Mouse (Mus musculus) intestine, postnatal 0 days (tissue): ENCODE measurements at regions not wholly inside any gene's neighbourhood (a gene's known extent, or its start where the extent isn't known, plus 50 kb on each side); places are given as distances from the start of the nearest gene placed in this dataset.

Source experiments
- ATAC-seq: fragments of 200-750 bp; cut with Nextera tagmentation; 2 replicates; pipeline ENCODE4 v1.8.0; 2017; ENCODE audit warnings: mild to moderate bottlenecking, moderate TSS enrichment, moderate library complexity
- H3K27ac ChIP-seq: fragments of 300-500 bp; sonication (generic); 2 replicates; pipeline ENCODE4 v1.5.1; 2014; ENCODE audit warnings: mild to moderate bottlenecking, low read depth, low read length, moderate library complexity
- H3K27me3 ChIP-seq: fragments of 300-500 bp; sonication (generic); replicated peaks from 2 replicates; pipeline ENCODE4 v1.6.1; 2014; ENCODE audit warnings: low read length, mixed read lengths; ENCODE audit not compliant: control insufficient read depth, insufficient read depth
- H3K36me3 ChIP-seq: fragments of 300-500 bp; sonication (generic); 2 replicates; pipeline ENCODE4 v1.6.1; 2014; ENCODE audit warnings: mild to moderate bottlenecking, moderate library complexity; ENCODE audit not compliant: control insufficient read depth, insufficient read depth
- H3K4me1 ChIP-seq: fragments of 300-500 bp; sonication (generic); replicated peaks from 2 replicates; pipeline ENCODE4 v1.6.1; 2014; ENCODE audit warnings: antibody characterized with exemption, low read length, mixed read lengths; ENCODE audit not compliant: control insufficient read depth, insufficient read depth
- H3K4me2 ChIP-seq: fragments of 300-500 bp; sonication (generic); replicated peaks from 2 replicates; pipeline ENCODE4 v1.6.1; 2014; ENCODE audit warnings: low read depth, mild to moderate bottlenecking, moderate library complexity
- H3K4me3 ChIP-seq: fragments of 300-500 bp; sonication (generic); 2 replicates; pipeline ENCODE4 v1.5.1; 2014; ENCODE audit warnings: low read depth, low read length
- H3K9ac ChIP-seq: fragments of 300-500 bp; sonication (generic); 2 replicates; pipeline ENCODE4 v1.6.1; 2014; ENCODE audit warnings: mild to moderate bottlenecking, low read depth, low read length
- H3K9me3 ChIP-seq: fragments of 300-500 bp; sonication (generic); 2 replicates; pipeline ENCODE4 v1.6.1; 2016; ENCODE audit warnings: mixed run types; ENCODE audit not compliant: control insufficient read depth
- CTCF ChIP-seq: sonication (generic); IDR thresholded peaks from 2 replicates; pipeline ENCODE4 v1.5.1; 2016; ENCODE audit warnings: low read depth, mild to moderate bottlenecking, control low read depth, antibody characterized with exemption, moderate library complexity
- WGBS: fragments of 180-500 bp; shearing (Covaris S2); extraction: QIAGEN DNeasy Blood & Tissue Kit; methylation state at CpG from one replicate; pipeline ENCODE4 v1.1.7; 2014; 5-methylcytosine and 5-hydroxymethylcytosine counted together

DNA sequence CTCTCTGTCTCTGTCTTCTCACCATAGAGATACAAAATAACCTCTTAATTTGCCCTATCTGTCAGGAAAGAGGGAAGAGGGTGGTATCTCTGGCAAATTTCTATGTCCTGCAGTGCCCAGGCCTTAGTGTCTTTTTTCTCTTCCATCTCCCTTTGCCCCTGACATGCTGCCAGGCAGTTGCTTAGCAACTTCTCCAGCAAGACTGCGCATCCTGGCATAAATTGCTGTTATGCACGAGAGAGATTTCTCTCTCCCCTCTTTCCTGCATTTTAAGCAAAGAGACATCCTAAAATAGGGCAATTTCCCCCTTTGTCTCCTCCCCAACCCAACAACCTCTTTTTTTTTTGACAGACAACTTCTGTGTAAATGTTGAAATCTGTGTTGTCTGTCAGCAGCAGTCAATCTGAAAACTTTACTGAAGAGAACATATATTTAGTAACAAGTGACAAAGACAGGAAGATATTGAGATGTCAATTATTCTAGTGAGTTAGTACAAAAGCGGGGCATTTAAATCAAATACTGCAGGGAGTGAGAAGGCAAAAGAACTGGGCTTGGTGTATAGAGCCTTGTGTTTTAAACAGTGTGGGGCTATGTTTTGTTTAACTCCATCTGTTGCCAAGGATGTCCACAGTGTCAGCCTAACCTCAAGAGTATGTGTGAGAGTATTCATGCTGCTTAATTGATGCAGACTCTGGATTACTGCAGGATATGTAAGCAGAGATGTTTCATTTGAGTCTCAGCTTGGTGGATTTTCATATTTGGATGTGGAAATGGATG is 2745.7 kb upstream of the Lrrc6 start:
- Histone ChIP-seq H3K4me3 (no peak overlapping the region), H3K27ac (no peak overlapping the region), H3K9ac (no peak overlapping the region), H3K9me3 (no peaks in the 10 kb centered on the region), H3K4me1 (no peaks in the 10 kb centered on the region), H3K36me3 (no peaks in the 10 kb centered on the region), H3K4me2 (no peak overlapping the region), H3K27me3 (no peaks in the 10 kb centered on the region)
- ATAC-seq, result no peak
- no peak for TF ChIP-seq CTCF
- 55% methylated on average over 3 of the region's 3 CpGs for WGBS

DNA sequence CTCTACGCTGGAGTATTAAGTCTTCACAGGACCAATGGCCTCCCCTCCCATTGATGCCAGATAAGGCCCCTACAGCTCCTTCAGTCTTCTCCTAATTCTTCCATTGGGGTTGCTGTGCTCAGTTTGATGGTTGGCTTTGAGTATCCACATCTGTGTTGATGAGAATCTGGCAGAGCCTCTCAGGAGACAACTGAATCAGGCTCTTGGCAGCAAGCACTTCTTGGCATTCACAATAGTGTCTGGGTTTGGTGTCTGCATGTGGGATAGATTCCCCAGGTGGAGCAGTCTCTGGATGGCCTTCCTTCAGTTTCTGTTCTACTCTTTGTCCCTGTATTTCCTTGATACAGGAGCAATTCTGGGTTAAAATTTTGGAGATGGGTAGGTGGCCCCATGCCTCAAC is 2734.6 kb upstream of the Lrrc6 start:
- H3K27me3 ChIP-seq, result no peaks in the 10 kb centered on the region
- no peaks in the 10 kb centered on the region for H3K36me3 ChIP-seq
- no peak overlapping the region for H3K27ac ChIP-seq
- H3K4me1 ChIP-seq, result no peaks in the 10 kb centered on the region
- H3K4me3 ChIP-seq, result no peak overlapping the region
- no peaks in the 10 kb centered on the region for H3K9me3 ChIP-seq
- WGBS, result 75% methylated on average over 1 of the region's 1 CpGs
- no peak overlapping the region for H3K4me2 ChIP-seq
- no peak for TF ChIP-seq CTCF
- no peak for ATAC-seq
- no peak overlapping the region for H3K9ac ChIP-seq

DNA sequence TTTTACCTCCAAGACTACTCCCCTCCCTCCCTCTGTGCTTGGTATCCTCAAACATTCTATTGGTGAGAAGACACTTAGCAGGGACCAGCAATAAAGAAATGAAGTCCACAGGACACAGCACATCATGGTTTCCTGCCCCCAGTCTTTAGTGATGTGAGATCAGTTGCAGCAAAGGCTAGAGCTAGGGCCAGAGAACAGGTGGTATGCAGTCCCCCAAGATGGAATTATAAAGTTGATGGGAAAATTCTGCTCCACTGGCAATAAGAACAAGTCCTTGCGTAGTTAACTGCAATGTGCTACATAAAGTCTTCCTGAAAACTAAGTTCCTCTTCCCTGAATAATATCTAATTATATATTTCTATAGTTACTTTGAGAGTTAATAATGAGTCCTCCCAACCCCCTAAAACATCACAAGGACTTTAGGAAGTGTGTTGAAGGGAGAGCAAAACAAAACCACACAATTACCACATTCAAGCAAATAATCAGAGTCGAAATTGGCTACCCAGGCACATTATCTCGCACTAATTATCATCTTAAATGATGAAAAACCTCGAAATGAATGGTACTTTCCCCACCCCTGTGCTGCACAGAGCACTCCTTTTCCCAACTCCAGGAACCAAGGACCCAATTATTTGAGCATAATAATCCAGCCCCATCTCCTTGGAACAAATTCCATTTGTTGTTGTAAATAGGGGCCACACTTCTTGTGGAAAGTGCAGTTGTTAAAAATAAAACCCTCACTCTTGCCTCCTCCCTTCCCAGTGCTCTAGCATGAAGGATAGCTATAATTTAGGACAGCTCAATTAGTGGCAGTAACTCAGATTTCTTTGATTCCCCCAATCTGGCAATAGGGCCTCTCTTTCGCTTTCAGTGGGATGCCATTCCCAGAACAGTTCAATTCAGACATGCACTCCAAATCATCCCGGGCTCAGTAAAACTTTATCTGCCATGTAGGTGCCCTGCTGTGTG is 2724.2 kb upstream of the Lrrc6 start:
- Histone ChIP-seq H3K27ac (no peak overlapping the region), H3K4me3 (no peak overlapping the region), H3K27me3 (no peaks in the 10 kb centered on the region), H3K36me3 (no peaks in the 10 kb centered on the region), H3K4me1 (no peaks in the 10 kb centered on the region), H3K9me3 (no peaks in the 10 kb centered on the region), H3K4me2 (no peak overlapping the region), H3K9ac (no peak overlapping the region)
- TF ChIP-seq CTCF, result no peak
- no peak for ATAC-seq
- WGBS, result 78% methylated on average over 6 of the region's 6 CpGs

GRCm38 (mm10) chr15:69223411-69223810 is 2722.7 kb upstream of the Lrrc6 start:
- ATAC-seq, result no peak
- H3K4me1 ChIP-seq, result no peaks in the 10 kb centered on the region
- no peak for TF ChIP-seq CTCF

DNA sequence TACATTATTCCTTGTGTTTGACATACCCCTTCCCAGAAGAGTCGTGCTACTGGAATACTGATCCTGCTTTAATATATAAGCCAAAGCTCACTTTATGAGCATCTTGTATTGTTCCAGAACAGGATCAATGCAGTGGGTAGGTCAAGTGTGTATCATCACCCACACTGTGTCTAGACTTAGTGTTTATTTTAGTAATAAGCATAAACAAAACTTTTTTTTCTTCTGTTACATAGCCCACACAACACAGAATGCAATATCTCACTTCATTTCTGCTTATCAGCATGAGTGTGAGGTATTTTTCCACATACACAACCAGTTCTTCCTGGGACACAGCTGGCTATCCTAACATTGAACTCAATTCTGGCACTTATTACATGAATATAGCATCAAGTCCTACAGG is 2721.7 kb upstream of the Lrrc6 start:
- Histone ChIP-seq H3K4me1 (no peaks in the 10 kb centered on the region), H3K27me3 (no peaks in the 10 kb centered on the region), H3K4me3 (no peak overlapping the region), H3K9ac (no peak overlapping the region), H3K36me3 (no peaks in the 10 kb centered on the region), H3K9me3 (no peaks in the 10 kb centered on the region), H3K27ac (no peak overlapping the region), H3K4me2 (no peak overlapping the region)
- 62% methylated on average over 1 of the region's 1 CpGs for WGBS
- ATAC-seq, result no peak
- no peak for TF ChIP-seq CTCF

More at GRCm38 (mm10) chr15:69223411-69223810, 2722.7 kb upstream of the Lrrc6 start:
- H3K36me3 ChIP-seq, result no peaks in the 10 kb centered on the region
- H3K9me3 ChIP-seq, result no peaks in the 10 kb centered on the region
- no peak overlapping the region for H3K4me3 ChIP-seq
- no peak overlapping the region for H3K27ac ChIP-seq
- no peak overlapping the region for H3K4me2 ChIP-seq
- no peak overlapping the region for H3K9ac ChIP-seq
- no peaks in the 10 kb centered on the region for H3K27me3 ChIP-seq
